Mouse (Mus musculus) cerebellum, adult 2 months (tissue): ENCODE data around the gene Agbl5.

Source experiments
- CTCF ChIP-seq: fragments of 200-500 bp; IDR thresholded peaks from 2 replicates; pipeline ENCODE4 v1.5.1; 2011; ENCODE audit warnings: low read depth, mild to moderate bottlenecking, control low read depth, low read length, moderate library complexity, borderline replicate concordance; ENCODE audit not compliant: insufficient read depth
- POLR2A ChIP-seq: fragments of 200-500 bp; IDR thresholded peaks from 2 replicates; pipeline ENCODE4 v1.6.1; 2011; ENCODE audit warnings: low read length, control low read depth, borderline replicate concordance; ENCODE audit not compliant: insufficient read depth

- TF ChIP-seq CTCF, result no peak
- TF ChIP-seq POLR2A, result no peak
These were observed 24.8 kb downstream of the Agbl5 start, which contains the start of gene Emilin1 for GRCm38 (mm10) chr5:30913060-30913841.
